Mouse (Mus musculus) C2C12 (cell line): Measurements from ENCODE around the gene Gm37240. TPM values are rescaled to one million over a fixed set of nuclear protein-coding genes. Genes with fewer than 3 reads are reported as not detected.

Experiments
- H3K27me3 ChIP-seq: one replicate; pipeline ENCODE4 v1.6.1; 2011; ENCODE audit not compliant: control insufficient read depth, insufficient read depth, insufficient read length
- H3K36me3 ChIP-seq: one replicate; pipeline ENCODE4 v1.6.1; 2011; ENCODE audit not compliant: control insufficient read depth, insufficient read depth
- H3K4me3 ChIP-seq: one replicate; pipeline ENCODE4 v1.5.1; 2011; ENCODE audit warnings: mild to moderate bottlenecking, control low read depth; ENCODE audit not compliant: poor library complexity, insufficient read depth, severe bottlenecking
- H3K79me2 ChIP-seq: one replicate; pipeline ENCODE4 v1.6.1; 2011; ENCODE audit not compliant: control insufficient read depth, insufficient read depth
- H3K79me3 ChIP-seq: one replicate; pipeline ENCODE4 v1.6.1; 2011; ENCODE audit warnings: low read depth, control low read depth
- H3ac ChIP-seq: one replicate; pipeline ENCODE3; 2011; ENCODE audit warnings: low read depth; ENCODE audit not compliant: control insufficient read depth, insufficient read length
- CEBPB ChIP-seq: IDR thresholded peaks from one replicate; pipeline ENCODE4 v1.6.1; 2011; ENCODE audit warnings: low read depth, mild to moderate bottlenecking, control low read depth, moderate library complexity
- CTCF ChIP-seq: IDR thresholded peaks from one replicate; pipeline ENCODE4 v1.5.1; 2011; ENCODE audit not compliant: control insufficient read depth, insufficient read depth, insufficient read length
- FOSL1 ChIP-seq: IDR thresholded peaks from one replicate; pipeline ENCODE4 v1.8.0; 2011; ENCODE audit warnings: mild to moderate bottlenecking, low read length; ENCODE audit not compliant: poor library complexity, insufficient read depth, severe bottlenecking
- MAX ChIP-seq: IDR thresholded peaks from one replicate; pipeline ENCODE4 v1.6.1; 2011; ENCODE audit warnings: mild to moderate bottlenecking, control low read depth
- MYOD1 ChIP-seq: IDR thresholded peaks from one replicate; pipeline ENCODE4 v1.6.1; 2011; ENCODE audit warnings: low read depth; ENCODE audit not compliant: control insufficient read depth, insufficient read length
- MYOG ChIP-seq: IDR thresholded peaks from one replicate; pipeline ENCODE4 v1.6.1; 2011; ENCODE audit not compliant: control insufficient read depth, insufficient read length; ENCODE audit errors: extremely low read depth
- USF1 ChIP-seq: IDR thresholded peaks from one replicate; pipeline ENCODE4 v1.6.1; 2011; ENCODE audit warnings: low read depth, mild to moderate bottlenecking, control low read depth, moderate library complexity
- polyA plus RNA-seq: library from polyadenylated mRNA; unstranded; fragments of >200 nt; fragmentation: generic; extraction: Trizol; gene quantifications from one replicate; pipeline ENCODE4 v1.2.1, GENCODE M21; 2012; ENCODE audit warnings: missing spikeins

Gene Gm37240
- polyA plus RNA-seq, 1 experiment: 7.3 TPM

DNA sequence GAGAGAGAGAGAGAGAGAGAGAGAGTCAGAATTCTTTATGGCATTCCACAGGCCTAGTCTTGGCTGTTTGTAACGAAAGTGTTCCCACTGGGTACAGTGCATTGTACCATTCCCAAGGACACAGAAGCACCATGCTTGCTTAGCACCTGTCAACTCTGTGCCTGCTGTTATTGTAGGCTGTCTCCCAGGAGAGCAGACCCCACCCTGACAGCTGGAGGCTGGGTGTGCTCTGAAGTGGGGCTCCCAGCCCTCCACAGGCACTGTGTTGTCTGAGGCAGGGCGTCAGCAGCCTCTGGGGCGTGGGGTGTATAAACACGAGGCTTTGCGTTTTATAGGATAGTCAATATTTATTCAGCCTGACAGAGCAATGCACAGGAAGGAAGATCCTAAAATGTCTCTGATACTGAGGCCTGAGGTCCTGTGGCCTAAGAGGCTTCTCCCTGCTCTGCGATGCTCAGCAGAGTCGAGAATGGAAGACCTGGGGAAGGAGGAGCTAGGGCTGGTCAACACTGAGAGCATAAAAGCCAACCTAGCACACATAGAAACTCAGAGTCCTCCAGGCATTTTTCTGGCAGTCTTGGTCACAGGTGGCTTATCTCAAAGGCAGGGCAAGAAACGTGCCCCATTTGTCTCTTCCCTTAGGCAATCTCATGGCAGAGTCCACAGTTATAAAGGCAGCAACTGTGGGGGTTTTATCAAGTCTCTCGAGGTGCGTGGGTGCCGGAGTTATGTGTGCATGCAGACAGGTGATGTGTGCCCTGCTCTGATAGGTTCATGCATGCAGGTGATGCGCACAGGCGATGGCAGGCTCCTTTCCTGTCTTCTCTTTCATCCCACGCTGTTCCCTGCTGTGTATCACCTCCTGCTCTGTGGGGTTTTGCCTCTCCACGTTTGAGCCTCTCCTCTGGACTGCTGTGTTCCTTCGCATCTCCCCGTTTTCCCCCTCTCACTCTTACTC lies 677.2 kb downstream of the Gm37240 start:
- no peaks in the 10 kb centered on the region for H3K36me3 ChIP-seq
- no peak for TF ChIP-seq FOSL1
- TF ChIP-seq MAX: no peak
- no peak overlapping the region for H3K4me3 ChIP-seq
- no peaks in the 10 kb centered on the region for H3K27me3 ChIP-seq
- H3ac ChIP-seq: no peak overlapping the region
- no peaks in the 10 kb centered on the region for H3K79me2 ChIP-seq
- no peaks in the 10 kb centered on the region for H3K79me3 ChIP-seq

DNA sequence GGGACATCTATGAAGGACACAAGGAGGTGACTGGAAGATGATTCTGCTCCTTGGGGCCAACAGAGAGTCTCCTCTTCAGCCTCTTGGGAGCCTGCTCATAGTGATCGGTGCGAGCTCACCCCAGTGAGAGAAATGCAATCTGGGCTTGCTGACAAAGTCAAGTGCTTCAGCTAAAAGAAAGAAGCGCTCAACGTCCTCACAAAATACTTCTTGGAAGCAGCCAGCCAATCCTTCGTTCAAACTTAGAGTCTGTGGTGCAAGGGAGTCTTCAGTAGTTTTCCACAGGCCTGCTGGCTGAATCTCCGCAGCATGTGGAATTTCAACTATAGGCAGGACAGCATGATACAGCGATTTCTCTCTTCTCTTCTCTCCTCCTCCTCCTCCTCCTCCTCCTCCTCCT lies 680.8 kb downstream of the Gm37240 start:
- TF ChIP-seq MAX (no peak), CEBPB (no peak), USF1 (no peak), MYOD1 (no peak), CTCF (no peak), FOSL1 (no peak), MYOG (no peak)
- Histone ChIP-seq H3ac (no peak overlapping the region), H3K4me3 (no peak overlapping the region), H3K79me2 (no peaks in the 10 kb centered on the region), H3K36me3 (no peaks in the 10 kb centered on the region), H3K79me3 (no peaks in the 10 kb centered on the region), H3K27me3 (no peaks in the 10 kb centered on the region)

DNA sequence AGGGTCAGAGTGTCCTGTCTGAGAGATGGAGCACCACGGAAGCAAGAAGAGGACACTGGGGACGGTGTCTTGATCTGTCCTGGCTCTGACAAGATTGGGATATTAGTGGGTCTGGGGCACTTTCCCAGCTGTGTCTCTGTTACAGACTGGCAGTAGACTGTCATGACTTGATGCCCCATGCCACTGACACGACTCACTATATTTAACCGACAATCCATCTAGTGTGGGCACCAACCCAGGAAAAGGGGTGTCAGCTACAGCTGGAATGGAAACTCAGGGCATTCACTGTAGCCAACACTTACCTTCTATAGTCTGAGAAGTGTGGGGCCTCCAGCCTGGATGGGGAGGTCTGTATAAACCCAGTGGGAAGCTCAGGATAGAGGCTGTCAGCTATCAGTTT lies 681.4 kb downstream of the Gm37240 start:
- H3K79me3 ChIP-seq: no peaks in the 10 kb centered on the region

DNA sequence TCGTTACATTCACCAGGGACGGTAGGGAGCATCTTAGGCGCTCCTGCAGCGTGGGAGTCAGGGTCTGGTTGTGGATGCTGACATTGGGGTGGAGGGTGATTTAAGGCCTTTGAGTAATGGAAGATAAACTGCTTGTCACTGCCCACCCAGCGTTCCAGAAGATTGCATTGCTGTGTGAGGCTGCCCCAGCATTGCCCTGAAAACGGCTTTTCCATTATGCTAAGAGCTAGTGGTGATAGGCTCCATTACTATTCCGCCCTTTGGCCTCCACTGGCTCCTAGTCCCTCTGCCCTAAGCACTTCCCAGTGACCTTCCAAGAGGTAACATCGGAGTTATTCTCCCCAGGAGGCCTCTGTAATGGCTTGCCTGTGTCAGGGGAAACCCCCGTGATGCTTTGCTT lies 683.7 kb downstream of the Gm37240 start:
- Histone ChIP-seq H3K79me3 (no peaks in the 10 kb centered on the region), H3ac (no peak overlapping the region)

More for the DNA sequence above, 681.4 kb downstream of the Gm37240 start:
- TF ChIP-seq FOSL1 (no peak), USF1 (no peak), MYOG (no peak), MAX (no peak)
- no peaks in the 10 kb centered on the region for H3K79me2 ChIP-seq
- no peaks in the 10 kb centered on the region for H3K27me3 ChIP-seq
- H3ac ChIP-seq: no peak overlapping the region
- no peaks in the 10 kb centered on the region for H3K36me3 ChIP-seq
- H3K4me3 ChIP-seq: no peak overlapping the region

DNA sequence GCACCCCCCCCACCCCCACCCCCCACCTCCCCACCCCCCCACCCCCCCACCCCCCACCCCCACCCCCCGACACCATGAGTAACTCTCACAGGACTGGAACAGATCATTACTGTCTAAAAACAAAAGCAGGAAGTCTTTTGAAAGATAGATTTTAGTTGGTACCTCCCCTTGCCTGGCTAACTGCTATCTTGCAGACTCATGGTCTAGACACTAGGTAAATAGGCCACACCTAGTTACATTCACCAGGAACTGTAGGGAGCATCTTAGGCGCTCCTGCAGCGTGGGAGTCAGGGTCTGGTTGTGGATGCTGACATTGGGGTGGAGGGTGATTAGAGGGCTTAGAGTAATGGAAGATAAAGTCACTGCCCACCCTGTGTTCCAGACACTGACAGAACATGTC lies 684.6 kb downstream of the Gm37240 start:
- no peak overlapping the region for H3K4me3 ChIP-seq

More for the DNA sequence above, 683.7 kb downstream of the Gm37240 start:
- Histone ChIP-seq H3K36me3 (no peaks in the 10 kb centered on the region), H3K79me2 (no peaks in the 10 kb centered on the region), H3K4me3 (no peak overlapping the region), H3K27me3 (no peaks in the 10 kb centered on the region)
- no peak for TF ChIP-seq FOSL1
- no peak for TF ChIP-seq MYOD1
- TF ChIP-seq CEBPB: no peak
- TF ChIP-seq MAX: no peak
- TF ChIP-seq MYOG: no peak
- no peak for TF ChIP-seq CTCF
- TF ChIP-seq USF1: no peak

DNA sequence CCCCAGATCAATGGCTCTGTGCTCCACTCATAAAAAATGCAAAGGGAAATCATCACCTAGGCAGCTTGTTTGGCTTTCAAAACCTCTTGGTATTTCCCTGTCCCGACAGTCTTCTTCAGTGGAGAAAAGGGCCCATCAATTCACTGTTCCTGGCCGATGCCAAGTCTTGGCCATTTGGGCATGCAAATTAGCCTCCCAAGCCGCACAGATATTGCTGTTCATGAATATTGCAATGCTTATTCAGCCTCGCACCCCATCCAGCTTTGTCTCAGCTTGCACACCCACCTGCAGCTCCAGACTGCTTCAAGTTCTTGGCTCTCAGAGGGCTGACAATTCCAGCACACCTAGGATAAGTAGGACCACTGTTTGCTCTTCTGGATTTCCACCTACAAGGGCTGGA lies 685.5 kb downstream of the Gm37240 start:
- Histone ChIP-seq H3K79me2 (no peaks in the 10 kb centered on the region), H3K79me3 (no peaks in the 10 kb centered on the region), H3ac (no peak overlapping the region), H3K4me3 (no peak overlapping the region), H3K36me3 (no peaks in the 10 kb centered on the region), H3K27me3 (no peaks in the 10 kb centered on the region)
- TF ChIP-seq MAX (no peak), USF1 (no peak), FOSL1 (no peak), MYOD1 (no peak), CEBPB (no peak), CTCF (no peak), MYOG (no peak)

More for the DNA sequence above, 684.6 kb downstream of the Gm37240 start:
- no peak for TF ChIP-seq MYOG
- no peak for TF ChIP-seq CEBPB
- TF ChIP-seq FOSL1: no peak
- no peak for TF ChIP-seq USF1
- TF ChIP-seq MAX: no peak
- no peak for TF ChIP-seq MYOD1
- no peak for TF ChIP-seq CTCF
- Histone ChIP-seq H3K36me3 (no peaks in the 10 kb centered on the region), H3ac (no peak overlapping the region), H3K27me3 (no peaks in the 10 kb centered on the region), H3K79me2 (no peaks in the 10 kb centered on the region), H3K79me3 (no peaks in the 10 kb centered on the region)
